Mouse (Mus musculus) E14TG2a.4 (cell line): ENCODE results near the gene Nsdhl.

Experiments
- H3K27me3 ChIP-seq: 2 replicates; pipeline ENCODE4 v1.6.1; 2014; ENCODE audit warnings: low read length, control low read depth; ENCODE audit not compliant: insufficient read depth
- H3K36me3 ChIP-seq: 2 replicates; pipeline ENCODE4 v1.6.1; 2014; ENCODE audit warnings: low read length, control low read depth; ENCODE audit not compliant: insufficient read depth
- H3K4me1 ChIP-seq: replicated peaks from 2 replicates; pipeline ENCODE4 v1.6.1; 2014; ENCODE audit warnings: low read depth, low read length, control low read depth
- H3K4me3 ChIP-seq: replicated peaks from 2 replicates; pipeline ENCODE4 v1.5.1; 2014; ENCODE audit warnings: mild to moderate bottlenecking, low read length
- H3K9me3 ChIP-seq: 2 replicates; pipeline ENCODE4 v1.6.1; 2014; ENCODE audit warnings: low read length, control low read depth
- CTCF ChIP-seq: conservative IDR thresholded peaks from 2 replicates; pipeline ENCODE4 v1.5.1; 2014; ENCODE audit warnings: low read length
- NANOG ChIP-seq: IDR thresholded peaks from 2 replicates; pipeline ENCODE4 v1.6.1; 2014; ENCODE audit warnings: borderline replicate concordance, low read length, mixed read lengths
- POU5F1 ChIP-seq: IDR thresholded peaks from 2 replicates; pipeline ENCODE4 v1.6.1; 2014; ENCODE audit warnings: low read length, borderline replicate concordance

The Nsdhl gene

DNA sequence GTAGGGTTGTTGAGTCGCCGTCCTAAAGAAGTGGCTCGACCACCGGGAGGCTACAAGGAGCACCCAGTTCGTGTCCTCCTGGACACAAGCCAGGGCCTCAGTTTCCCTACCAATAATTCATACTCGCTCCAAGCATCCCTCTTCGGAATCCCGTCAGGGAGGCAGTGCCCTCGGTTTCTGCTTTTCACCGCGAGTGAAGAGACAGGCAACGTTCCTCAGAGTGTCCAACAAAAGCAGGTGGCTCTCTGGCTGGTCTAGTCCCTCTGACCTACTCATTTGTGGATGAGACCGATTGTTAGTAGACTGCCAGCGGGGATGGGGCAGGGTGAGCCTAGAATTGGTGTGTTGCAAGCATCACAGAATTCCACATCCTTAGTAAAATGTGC lies 69.2 kb downstream of the Nsdhl start:
- H3K9me3 ChIP-seq, result no peaks in the 10 kb centered on the region
- peaks cover 33% of the 10 kb centered on the region for H3K27me3 ChIP-seq
- H3K4me1 ChIP-seq, result no peaks in the 10 kb centered on the region; the same call in 1 of the 2 replicates
- H3K4me3 ChIP-seq, result peak overlapping the region; percentile 75
- TF ChIP-seq NANOG (no peak), CTCF (no peak), POU5F1 (no peak)
- H3K36me3 ChIP-seq, result no peaks in the 10 kb centered on the region

DNA sequence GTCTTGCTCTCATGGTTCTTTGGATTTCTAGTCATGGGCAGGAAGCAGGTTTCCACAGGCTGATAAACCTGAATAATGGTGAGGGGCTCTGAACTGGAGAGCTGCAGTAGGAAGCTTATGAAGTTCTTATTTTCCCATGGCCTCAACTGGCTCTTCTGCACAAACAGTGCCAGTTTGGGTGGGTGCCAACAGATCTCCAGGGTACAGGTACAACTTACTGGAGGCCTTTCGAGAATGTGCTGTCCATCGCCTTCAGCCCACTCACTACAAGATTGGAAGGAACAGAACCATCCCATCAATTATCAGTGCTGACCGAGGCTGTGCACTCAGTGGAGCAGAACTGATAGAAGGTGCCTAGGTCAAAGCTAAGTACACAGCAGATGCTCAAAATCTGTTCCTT lies 70.1 kb downstream of the Nsdhl start:
- no peaks in the 10 kb centered on the region for H3K36me3 ChIP-seq
- TF ChIP-seq NANOG (no peak), CTCF (no peak), POU5F1 (no peak)
- H3K27me3 ChIP-seq, result peaks cover 33% of the 10 kb centered on the region
- no peaks in the 10 kb centered on the region; the same call in 1 of the 2 replicates for H3K4me1 ChIP-seq
- no peak overlapping the region for H3K4me3 ChIP-seq
- H3K9me3 ChIP-seq, result no peaks in the 10 kb centered on the region

DNA sequence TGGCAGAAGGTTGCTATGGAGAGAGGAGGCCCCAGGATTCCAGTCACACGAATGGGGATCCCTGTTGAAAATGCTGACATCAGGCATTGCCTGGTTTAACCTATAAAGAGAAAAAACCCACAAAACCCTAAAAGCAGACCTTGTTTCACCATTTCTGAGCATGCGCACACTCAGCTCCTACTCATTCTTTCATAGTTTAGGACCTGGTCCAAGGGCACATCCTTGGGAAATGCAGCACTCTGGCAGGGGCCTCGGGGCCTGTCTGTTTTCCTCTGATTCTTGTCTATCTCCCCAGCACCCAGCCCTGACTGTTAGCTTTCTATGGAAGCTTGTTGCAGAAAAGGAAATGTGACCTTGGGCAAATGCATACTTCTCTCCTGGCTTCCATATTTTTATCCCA lies 72.2 kb downstream of the Nsdhl start:
- TF ChIP-seq POU5F1, result no peak
- TF ChIP-seq CTCF, result no peak
- TF ChIP-seq NANOG, result no peak
- no peaks in the 10 kb centered on the region; the same call in 1 of the 2 replicates for H3K4me1 ChIP-seq
- H3K27me3 ChIP-seq, result peaks cover 15% of the 10 kb centered on the region

DNA sequence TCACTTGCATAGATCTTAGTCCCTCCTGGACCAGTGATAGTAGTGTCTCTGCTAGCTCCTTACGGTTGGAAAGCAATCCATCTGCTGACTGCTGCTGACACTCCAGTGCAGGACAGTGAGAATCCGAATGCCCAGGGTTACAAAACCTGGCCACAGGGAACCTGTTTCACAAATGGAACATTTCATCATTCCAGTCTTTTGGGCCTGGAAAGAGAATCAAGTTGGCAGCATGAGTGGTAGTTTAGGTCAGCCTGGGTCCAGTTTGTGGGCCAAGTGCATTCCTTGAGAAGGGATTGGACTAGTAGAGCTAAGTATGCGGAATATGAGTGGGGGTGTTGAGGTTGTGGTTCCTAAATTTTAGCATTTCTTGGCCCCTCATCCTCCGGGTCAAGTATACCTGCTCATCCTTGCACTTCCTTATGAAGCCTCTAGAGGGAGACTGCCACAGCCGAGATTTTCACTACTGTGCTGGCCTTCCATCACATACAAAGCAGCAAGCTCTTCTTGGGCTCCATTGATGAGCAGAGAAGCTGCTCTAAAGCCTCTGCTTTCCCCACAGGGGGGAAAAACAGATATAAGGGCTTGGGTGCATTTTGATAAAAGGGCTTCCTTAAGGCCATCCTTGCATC lies 74.0 kb downstream of the Nsdhl start:
- Histone ChIP-seq H3K4me3 (no peak overlapping the region), H3K9me3 (no peaks in the 10 kb centered on the region), H3K4me1 (no peaks in the 10 kb centered on the region), H3K36me3 (no peaks in the 10 kb centered on the region), H3K27me3 (peaks cover 11% of the 10 kb centered on the region)
- TF ChIP-seq NANOG (no peak), CTCF (peak; percentile 78), POU5F1 (no peak)

More for the DNA sequence above, 72.2 kb downstream of the Nsdhl start:
- Histone ChIP-seq H3K4me3 (no peak overlapping the region), H3K9me3 (no peaks in the 10 kb centered on the region), H3K36me3 (no peaks in the 10 kb centered on the region)

DNA sequence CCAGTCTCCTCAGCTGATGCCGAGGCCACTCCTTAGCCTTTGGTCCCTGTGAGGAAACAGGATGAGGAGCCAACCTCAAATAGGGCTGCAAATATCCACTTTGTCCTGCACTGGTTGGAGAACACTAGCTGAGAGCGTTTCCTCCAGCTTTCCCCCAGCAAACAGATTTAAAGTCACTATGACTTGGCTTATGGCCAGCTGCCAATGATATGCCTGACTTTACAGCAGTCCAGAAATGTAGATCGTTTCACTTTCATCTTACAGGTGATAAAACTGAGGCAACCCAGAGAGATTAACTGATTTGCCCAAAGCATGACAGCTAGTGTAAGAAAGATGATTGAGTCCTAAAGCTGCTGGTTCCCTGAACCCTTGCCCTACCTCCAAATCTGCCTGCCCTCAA lies 77.2 kb downstream of the Nsdhl start:
- no peak for TF ChIP-seq CTCF
- no peak for TF ChIP-seq POU5F1
- H3K4me3 ChIP-seq, result no peak overlapping the region

DNA sequence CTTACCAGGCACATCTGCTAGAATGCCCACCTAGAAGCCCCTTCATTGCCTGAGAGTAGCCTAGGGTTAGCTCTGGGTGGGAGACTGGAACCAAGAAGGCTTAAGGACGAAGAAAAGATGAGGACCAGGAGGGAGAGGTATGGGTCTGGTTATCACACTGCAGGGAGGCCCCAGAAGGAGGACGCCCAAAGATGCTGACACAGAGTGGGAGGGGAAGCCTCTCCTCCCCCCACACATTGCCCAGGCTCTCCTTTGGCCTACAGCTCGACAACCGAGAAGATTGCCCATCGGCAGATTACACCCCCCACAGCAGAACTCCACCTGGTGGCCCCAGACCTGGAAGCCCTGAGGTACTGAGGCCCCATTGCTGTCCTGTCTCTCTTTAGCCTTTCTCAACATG lies 84.8 kb downstream of the Nsdhl start:
- Histone ChIP-seq H3K4me3 (no peak overlapping the region), H3K9me3 (no peaks in the 10 kb centered on the region), H3K36me3 (peaks cover 20% of the 10 kb centered on the region), H3K4me1 (no peaks in the 10 kb centered on the region), H3K27me3 (no peaks in the 10 kb centered on the region)
- TF ChIP-seq NANOG, result no peak

More for the DNA sequence above, 77.2 kb downstream of the Nsdhl start:
- no peaks in the 10 kb centered on the region for H3K27me3 ChIP-seq
- H3K36me3 ChIP-seq, result no peaks in the 10 kb centered on the region
- H3K9me3 ChIP-seq, result no peaks in the 10 kb centered on the region
- H3K4me1 ChIP-seq, result no peaks in the 10 kb centered on the region

DNA sequence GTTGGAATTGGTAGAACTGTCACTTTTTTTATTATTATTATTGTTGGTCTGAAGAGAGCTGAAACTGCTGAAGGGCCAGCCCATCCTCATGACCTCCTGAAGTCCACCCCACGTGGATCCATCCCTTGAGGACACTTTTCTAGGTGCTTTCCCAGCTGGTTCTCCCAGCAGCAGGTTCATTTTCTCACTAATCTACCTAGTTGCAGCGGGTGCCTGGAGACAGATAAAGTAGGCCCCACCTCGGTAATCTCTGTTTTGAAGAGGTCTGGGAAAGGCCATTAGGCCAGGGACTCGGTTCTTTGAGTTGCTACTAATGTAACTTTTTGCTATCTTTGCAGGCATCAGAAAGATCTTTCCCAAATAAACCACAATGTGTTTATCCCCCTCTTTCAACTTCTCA lies 87.3 kb downstream of the Nsdhl start:
- Histone ChIP-seq H3K36me3 (peaks cover 20% of the 10 kb centered on the region), H3K4me3 (no peak overlapping the region), H3K27me3 (no peaks in the 10 kb centered on the region), H3K9me3 (no peaks in the 10 kb centered on the region), H3K4me1 (no peaks in the 10 kb centered on the region; the same call in 1 of the 2 replicates)
- TF ChIP-seq POU5F1 (no peak), NANOG (no peak), CTCF (no peak)

DNA sequence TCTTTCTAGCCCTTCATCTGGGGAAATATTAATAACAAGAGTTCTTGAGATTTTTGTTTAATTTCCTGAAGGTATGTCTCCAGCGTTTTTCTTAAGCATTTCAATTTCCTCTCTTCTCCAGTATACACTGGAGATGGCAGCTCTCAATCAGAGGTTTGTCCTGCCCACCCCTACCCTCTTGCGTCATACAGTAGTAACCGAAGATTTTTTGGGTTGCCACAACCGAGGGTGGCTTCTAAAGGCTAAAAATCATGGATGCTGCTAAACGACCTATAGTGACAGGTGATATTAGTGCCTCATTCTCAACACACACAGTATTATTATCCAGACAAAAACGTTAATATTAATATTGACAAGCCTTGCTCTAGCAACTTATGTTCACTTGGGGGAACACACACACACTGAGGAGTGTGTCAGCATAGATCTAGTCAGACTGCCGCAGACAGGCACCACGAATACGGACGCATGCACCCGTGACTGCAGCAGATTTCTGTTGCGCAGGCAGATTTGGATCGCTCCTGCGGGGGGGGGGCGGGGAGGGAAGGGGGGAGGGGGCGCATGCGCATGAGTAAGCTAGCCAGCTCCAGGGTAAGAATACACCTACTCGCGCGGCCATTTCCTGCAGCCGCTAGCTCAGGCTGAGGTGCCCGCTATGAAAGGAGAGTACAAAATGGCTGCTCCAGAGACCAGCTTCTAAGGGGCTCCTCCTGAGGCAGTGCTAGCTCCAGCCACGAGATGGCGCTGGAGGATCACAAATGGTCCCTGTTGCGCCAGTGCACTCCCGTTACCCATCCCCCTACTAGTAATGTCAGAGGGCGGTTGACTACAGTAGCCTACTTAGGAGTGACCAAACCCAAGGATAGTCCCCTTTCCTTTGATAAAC lies 89.5 kb downstream of the Nsdhl start:
- H3K36me3 ChIP-seq, result peaks cover 4% of the 10 kb centered on the region
- H3K4me3 ChIP-seq, result peak overlapping the region; percentile 37; the same call in 1 of the 2 replicates
- H3K9me3 ChIP-seq, result no peaks in the 10 kb centered on the region
- H3K27me3 ChIP-seq, result no peaks in the 10 kb centered on the region
- no peak for TF ChIP-seq POU5F1
- TF ChIP-seq CTCF, result peak; percentile 48
- no peak for TF ChIP-seq NANOG
- no peaks in the 10 kb centered on the region; the same call in 1 of the 2 replicates for H3K4me1 ChIP-seq
